Mouse (Mus musculus): ENCODE data around the gene Cmya5.
"Not testable (repeated sequence)": the region's sequence is repeated elsewhere in the genome, so short reads cannot be mapped to it uniquely, and the experiment has no call there.

Cmya5 gene

GRCm38 (mm10) chr13:93144336-93145167, at the start of gene Cmya5:
TSS of gene Cmya5 (minus strand) at chr13:93144724.
- peak; percentile 76 for DNase-seq

- DNase-seq = no peak
Measured at GRCm38 (mm10) chr13:93192646-93193026, 48.1 kb upstream of the Cmya5 start.

- DNase-seq = peak; percentile 93
Measured at GRCm38 (mm10) chr13:93191831-93192645, 47.5 kb upstream of the Cmya5 start, which contains the start of gene Tent2. TSS of gene Tent2 (minus strand) at chr13:93192385.

GRCm38 (mm10) chr13:93189416-93189815, 44.9 kb upstream of the Cmya5 start:
- no peak for DNase-seq

- no peak for DNase-seq
Measured at GRCm38 (mm10) chr13:93188738-93189137, 44.2 kb upstream of the Cmya5 start.

GRCm38 (mm10) chr13:93187792-93188191, 43.3 kb upstream of the Cmya5 start:
- DNase-seq = not testable (repeated sequence)

GRCm38 (mm10) chr13:93180351-93180750, 35.8 kb upstream of the Cmya5 start:
- no peak for DNase-seq

GRCm38 (mm10) chr13:93179522-93179921, 35.0 kb upstream of the Cmya5 start:
- no peak for DNase-seq

- no peak for DNase-seq
Measured at GRCm38 (mm10) chr13:93177571-93177970, 33.0 kb upstream of the Cmya5 start.

- no peak for DNase-seq
Measured at GRCm38 (mm10) chr13:93163303-93163702, 18.8 kb upstream of the Cmya5 start.

- no peak for DNase-seq
Measured at GRCm38 (mm10) chr13:93162456-93162855, 17.9 kb upstream of the Cmya5 start.

- DNase-seq = no peak
Measured at GRCm38 (mm10) chr13:93158261-93158660, 13.7 kb upstream of the Cmya5 start.

GRCm38 (mm10) chr13:93153280-93153679, 8.8 kb upstream of the Cmya5 start:
- no peak for DNase-seq

- no peak for DNase-seq
Measured at GRCm38 (mm10) chr13:93143819-93144283, 673 bp downstream of the Cmya5 start.

GRCm38 (mm10) chr13:93141184-93141583, 3.3 kb downstream of the Cmya5 start:
- DNase-seq = no peak

- no peak for DNase-seq
Measured at GRCm38 (mm10) chr13:93138059-93138458, 6.5 kb downstream of the Cmya5 start.

- DNase-seq = peak; percentile 59
Measured at GRCm38 (mm10) chr13:93137098-93137497, 7.4 kb downstream of the Cmya5 start.

GRCm38 (mm10) chr13:93136251-93136650, 8.3 kb downstream of the Cmya5 start:
- DNase-seq = no peak

- DNase-seq = no peak
Measured at GRCm38 (mm10) chr13:93135501-93135900, 9.0 kb downstream of the Cmya5 start.

GRCm38 (mm10) chr13:93130674-93131073, 13.8 kb downstream of the Cmya5 start:
- no peak for DNase-seq

- DNase-seq = no peak
Measured at GRCm38 (mm10) chr13:93128961-93129360, 15.6 kb downstream of the Cmya5 start.

- no peak for DNase-seq
Measured at GRCm38 (mm10) chr13:93128111-93128860, 16.2 kb downstream of the Cmya5 start.

GRCm38 (mm10) chr13:93122321-93122720, 22.2 kb downstream of the Cmya5 start:
- DNase-seq = no peak

Data from cerebellum, adult 9-10 months (tissue).